ENCODE assay signal across 8 mouse cellular contexts in the genomic region with DNA sequence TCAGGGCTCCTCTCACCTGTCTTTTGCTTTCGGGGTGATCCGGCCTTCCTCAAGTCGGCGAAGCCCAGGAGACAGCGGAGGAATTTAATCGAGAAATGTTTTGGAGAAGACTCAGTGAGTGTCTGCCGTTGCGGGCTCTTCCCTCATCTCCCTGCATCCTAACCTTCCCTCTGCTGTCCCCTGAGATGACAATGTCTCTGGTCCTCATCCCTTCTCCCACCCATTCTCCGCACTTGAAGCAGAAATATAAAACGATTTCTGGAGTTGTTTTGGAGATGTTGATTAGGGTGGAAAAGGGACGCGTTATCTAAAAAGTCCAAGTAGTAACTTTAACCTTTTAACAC. TPM values are rescaled to one million over a fixed set of nuclear protein-coding genes. Genes with fewer than 3 reads are reported as not detected.
A peak's percentile ranks its signal among the peaks of the same experiment; 100 is the strongest.
DNase-seq lines count a peak whose midpoint lies in the region; ATAC-seq lines count a peak whose summit lies in the region.

No protein-coding gene starts in this region.

- DNase-seq in kidney, postnatal 10 days: no peak
- DNase-seq in natural killer cell, adult 2 months (ENCODE audit: low spot score in 2 of 2): no peak
- no peak for DNase-seq in thymus, postnatal 25 days
- no peak for DNase-seq in embryo, embryonic 10.5 days (ENCODE audit: low spot score)

- H3K36me3 ChIP-seq in kidney, embryonic 15.5 days: peaks cover 26% of the 10 kb centered on the region
- H3K36me3 ChIP-seq in hindbrain, embryonic 13.5 days: peaks cover 30% of the 10 kb centered on the region
- peaks cover 25% of the 10 kb centered on the region for H3K36me3 ChIP-seq in midbrain, embryonic 13.5 days

- peaks cover 12% of the 10 kb centered on the region for H3K4me1 ChIP-seq in kidney, embryonic 15.5 days
- peaks cover 3% of the 10 kb centered on the region; the same call in 1 of the 2 replicates for H3K4me1 ChIP-seq in brown adipose tissue, adult 24 weeks (ENCODE audit: control insufficient read depth, insufficient read depth, insufficient read length, low read length)
- H3K4me1 ChIP-seq in hindbrain, embryonic 13.5 days (replicated peaks): peaks cover 12% of the 10 kb centered on the region
- H3K4me1 ChIP-seq in midbrain, embryonic 13.5 days (replicated peaks): peaks cover 14% of the 10 kb centered on the region

- under 1% methylated on average over 12 of the region's 12 CpGs for WGBS in kidney, embryonic 15.5 days
- WGBS in hindbrain, embryonic 13.5 days: under 1% methylated on average over 12 of the region's 12 CpGs
- 1% methylated on average over 12 of the region's 12 CpGs for WGBS in midbrain, embryonic 13.5 days

- H3K27me3 ChIP-seq in kidney, embryonic 15.5 days: no peaks in the 10 kb centered on the region
- no peaks in the 10 kb centered on the region for H3K27me3 ChIP-seq in hindbrain, embryonic 13.5 days
- H3K27me3 ChIP-seq in midbrain, embryonic 13.5 days: no peaks in the 10 kb centered on the region

- peak overlapping the region; percentile 91 for H3K4me3 ChIP-seq in kidney, embryonic 15.5 days (replicated peaks)
- peak overlapping the region; percentile 74 for H3K4me3 ChIP-seq in brown adipose tissue, adult 24 weeks (ENCODE audit: insufficient read depth, low read depth, low read length)
- peak overlapping the region; percentile 79 for H3K4me3 ChIP-seq in hindbrain, embryonic 13.5 days
- peak overlapping the region; percentile 88 for H3K4me3 ChIP-seq in midbrain, embryonic 13.5 days (replicated peaks)

- peak overlapping the region; percentile 67 for H3K9ac ChIP-seq in kidney, embryonic 15.5 days
- peak overlapping the region; percentile 83 for H3K9ac ChIP-seq in hindbrain, embryonic 13.5 days
- peak overlapping the region; percentile 85 for H3K9ac ChIP-seq in midbrain, embryonic 13.5 days (replicated peaks)

- peak overlapping the region; percentile 85 for H3K4me2 ChIP-seq in kidney, embryonic 15.5 days
- peak overlapping the region; percentile 75 for H3K4me2 ChIP-seq in hindbrain, embryonic 13.5 days
- H3K4me2 ChIP-seq in midbrain, embryonic 13.5 days (replicated peaks): peak overlapping the region; percentile 90

- H3K27ac ChIP-seq in kidney, embryonic 15.5 days: peak overlapping the region; percentile 56; the same call in 1 of the 2 replicates
- no peak overlapping the region for H3K27ac ChIP-seq in brown adipose tissue, adult 24 weeks (replicated peaks; ENCODE audit: low read depth, low read length)
- peak overlapping the region; percentile 41; the same call in 1 of the 2 replicates for H3K27ac ChIP-seq in hindbrain, embryonic 13.5 days
- H3K27ac ChIP-seq in midbrain, embryonic 13.5 days: peak overlapping the region; percentile 71

- no peaks in the 10 kb centered on the region for H3K9me3 ChIP-seq in kidney, embryonic 15.5 days (replicated peaks)
- no peaks in the 10 kb centered on the region for H3K9me3 ChIP-seq in hindbrain, embryonic 13.5 days
- no peaks in the 10 kb centered on the region for H3K9me3 ChIP-seq in midbrain, embryonic 13.5 days

- no peak; the same call in 1 of the 2 replicates for ATAC-seq in kidney, embryonic 15.5 days (replicated peaks; ENCODE audit: low FRiP score)
- peak; percentile 42 for ATAC-seq in hindbrain, embryonic 13.5 days (ENCODE audit: low FRiP score)
- peak; percentile 62; the same call in 1 of the 2 replicates for ATAC-seq in midbrain, embryonic 13.5 days

RNA-seq across cellular contexts. Expression of a gene that starts 0.4 kb away (rescaled TPM):
- polyA plus RNA-seq in kidney, embryonic 15.5 days (2015; fragmentation: Nextera tagmentation; extraction: Ambion mirVana): 44.9 and 48.6 TPM in 2 replicates
- 37.4 and 38.1 TPM in 2 replicates for polyA plus RNA-seq in brown adipose tissue, adult 24 weeks (2012; ENCODE audit: insufficient read depth, insufficient read length, missing spikeins)
- 78.0 and 85.0 TPM in 2 replicates for polyA plus RNA-seq in hindbrain, embryonic 13.5 days (2015; fragmentation: Nextera tagmentation; extraction: Ambion mirVana)
- 72.0 and 74.9 TPM in 2 replicates for polyA plus RNA-seq in midbrain, embryonic 13.5 days (2015; fragmentation: Nextera tagmentation; extraction: Ambion mirVana)

RNA-seq across cellular contexts. Expression of a gene that starts 28.2 kb away (rescaled TPM):
- 2.2 and 4.1 TPM in 2 replicates for polyA plus RNA-seq in kidney, embryonic 15.5 days (2015; fragmentation: Nextera tagmentation; extraction: Ambion mirVana)
- polyA plus RNA-seq in brown adipose tissue, adult 24 weeks (2012; ENCODE audit: insufficient read depth, insufficient read length, missing spikeins): not detected in 2 replicates
- polyA plus RNA-seq in hindbrain, embryonic 13.5 days (2015; fragmentation: Nextera tagmentation; extraction: Ambion mirVana): 0.47 and 0.48 TPM in 2 replicates
- 0.98 and 1.1 TPM in 2 replicates for polyA plus RNA-seq in midbrain, embryonic 13.5 days (2015; fragmentation: Nextera tagmentation; extraction: Ambion mirVana)

RNA-seq across cellular contexts. Expression of a gene that starts 31.8 kb away (rescaled TPM):
- polyA plus RNA-seq in kidney, embryonic 15.5 days (2015; fragmentation: Nextera tagmentation; extraction: Ambion mirVana): 4.8 and 5.7 TPM in 2 replicates
- polyA plus RNA-seq in brown adipose tissue, adult 24 weeks (2012; ENCODE audit: insufficient read depth, insufficient read length, missing spikeins): 4.8 and 5.3 TPM in 2 replicates
- 9.6 and 11.1 TPM in 2 replicates for polyA plus RNA-seq in hindbrain, embryonic 13.5 days (2015; fragmentation: Nextera tagmentation; extraction: Ambion mirVana)
- 8.7 and 10.2 TPM in 2 replicates for polyA plus RNA-seq in midbrain, embryonic 13.5 days (2015; fragmentation: Nextera tagmentation; extraction: Ambion mirVana)

RNA-seq across cellular contexts. Expression of a gene that starts 38.1 kb away (rescaled TPM):
- 27.8 and 30.4 TPM in 2 replicates for polyA plus RNA-seq in kidney, embryonic 15.5 days (2015; fragmentation: Nextera tagmentation; extraction: Ambion mirVana)
- 10.5 and 12.3 TPM in 2 replicates for polyA plus RNA-seq in brown adipose tissue, adult 24 weeks (2012; ENCODE audit: insufficient read depth, insufficient read length, missing spikeins)
- polyA plus RNA-seq in hindbrain, embryonic 13.5 days (2015; fragmentation: Nextera tagmentation; extraction: Ambion mirVana): 35.3 and 35.9 TPM in 2 replicates
- polyA plus RNA-seq in midbrain, embryonic 13.5 days (2015; fragmentation: Nextera tagmentation; extraction: Ambion mirVana): 34.6 and 38.6 TPM in 2 replicates
